Mouse (Mus musculus): ENCODE measurements around the gene Itgal. TPM values are rescaled to one million over a fixed set of nuclear protein-coding genes. Genes with fewer than 3 reads are reported as not detected.
A peak's percentile ranks its signal among the peaks of the same experiment; 100 is the strongest.

Gene Itgal
- polyA plus RNA-seq, 1 experiment from 2014 or later, result 0.09 TPM

DNA sequence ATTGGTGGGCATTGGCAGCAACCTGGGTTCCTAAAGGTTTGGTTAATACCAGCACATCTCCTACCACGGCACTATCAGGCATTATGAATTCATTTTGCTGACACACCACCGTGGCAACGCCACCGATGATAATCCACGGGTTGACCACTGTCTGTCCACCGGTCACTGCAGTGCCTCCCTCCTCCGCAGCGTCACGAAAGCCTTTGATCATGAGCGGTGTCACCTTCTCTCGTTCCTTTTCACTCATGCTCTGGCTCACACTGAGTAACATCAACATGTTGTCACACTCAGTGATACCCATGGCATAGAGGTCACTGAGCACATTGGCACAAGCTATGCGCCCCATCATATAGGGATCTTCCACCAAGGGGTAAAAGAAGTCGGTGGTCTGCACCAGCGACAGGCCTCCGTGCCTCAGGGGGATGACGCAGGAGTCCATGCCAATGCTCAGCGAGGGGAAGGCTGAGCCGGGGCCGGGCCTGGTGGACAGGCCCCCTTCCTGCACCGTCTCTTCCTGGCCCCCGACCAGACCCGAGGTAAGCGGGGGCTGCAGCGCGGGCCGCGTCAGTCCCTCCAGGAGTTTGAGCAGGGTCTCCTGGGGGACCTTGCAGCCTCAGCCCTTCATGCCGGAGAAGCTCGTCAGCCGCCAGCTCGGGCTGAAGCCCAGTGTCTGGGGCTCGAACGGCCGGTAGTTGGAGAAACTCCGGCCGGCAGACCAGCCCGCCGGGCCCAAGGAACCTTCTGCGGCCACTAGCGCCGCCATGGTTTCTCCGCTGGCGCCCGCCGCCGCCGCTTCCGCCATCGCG is 22.7 kb upstream of the Itgal start:
- 0 out of 2 replicates have a peak, but pooled peaks cover 2% of the 10 kb centered on the region for H3K9me3 ChIP-seq (ENCODE audit: control insufficient read depth, low read length)
- H3K4me3 ChIP-seq (ENCODE audit: low read depth, low read length), result peak overlapping the region; percentile 88
- peak; percentile 67 for ATAC-seq (ENCODE audit: low read depth)
- peaks cover 12% of the 10 kb centered on the region for H3K4me1 ChIP-seq (ENCODE audit: control insufficient read depth, insufficient read depth, low read length)
- H3K36me3 ChIP-seq (ENCODE audit: control insufficient read depth, insufficient read depth, low read length), result no peaks in the 10 kb centered on the region
- 17% methylated on average over 47 of the region's 50 CpGs for WGBS
- H3K27me3 ChIP-seq (ENCODE audit: control insufficient read depth, insufficient read depth, low read length), result no peaks in the 10 kb centered on the region
- peak overlapping the region; percentile 91 for H3K9ac ChIP-seq (replicated peaks; ENCODE audit: low read depth, low read length)
- peak overlapping the region; percentile 80 for H3K27ac ChIP-seq (ENCODE audit: low read depth, low read length)
- H3K4me2 ChIP-seq (ENCODE audit: low read depth, low read length), result peak overlapping the region; percentile 88

GRCm38 (mm10) chr7:127273925-127274789 is 21.9 kb upstream of the Itgal start, which contains the start of gene Sephs2:
Gene Sephs2 (minus strand): TSS chr7:127274055.
- no peaks in the 10 kb centered on the region for H3K27me3 ChIP-seq (ENCODE audit: control insufficient read depth, insufficient read depth, low read length)
- peak; percentile 93 for ATAC-seq (ENCODE audit: low read depth)
- H3K36me3 ChIP-seq (ENCODE audit: control insufficient read depth, insufficient read depth, low read length), result no peaks in the 10 kb centered on the region
- H3K9me3 ChIP-seq (ENCODE audit: control insufficient read depth, low read length), result no peaks in the 10 kb centered on the region
- H3K4me3 ChIP-seq (ENCODE audit: low read depth, low read length), result peak within 1 kb of the TSS; percentile 88
- H3K4me2 ChIP-seq (ENCODE audit: low read depth, low read length), result peak within 1 kb of the TSS; percentile 88
- H3K27ac ChIP-seq (ENCODE audit: low read depth, low read length), result peak within 1 kb of the TSS; percentile 80
- peak within 1 kb of the TSS; percentile 91 for H3K9ac ChIP-seq (replicated peaks; ENCODE audit: low read depth, low read length)
- peaks cover 12% of the 10 kb centered on the region for H3K4me1 ChIP-seq (ENCODE audit: control insufficient read depth, insufficient read depth, low read length)
- 4% methylated on average over 39 of the region's 39 CpGs for WGBS

DNA sequence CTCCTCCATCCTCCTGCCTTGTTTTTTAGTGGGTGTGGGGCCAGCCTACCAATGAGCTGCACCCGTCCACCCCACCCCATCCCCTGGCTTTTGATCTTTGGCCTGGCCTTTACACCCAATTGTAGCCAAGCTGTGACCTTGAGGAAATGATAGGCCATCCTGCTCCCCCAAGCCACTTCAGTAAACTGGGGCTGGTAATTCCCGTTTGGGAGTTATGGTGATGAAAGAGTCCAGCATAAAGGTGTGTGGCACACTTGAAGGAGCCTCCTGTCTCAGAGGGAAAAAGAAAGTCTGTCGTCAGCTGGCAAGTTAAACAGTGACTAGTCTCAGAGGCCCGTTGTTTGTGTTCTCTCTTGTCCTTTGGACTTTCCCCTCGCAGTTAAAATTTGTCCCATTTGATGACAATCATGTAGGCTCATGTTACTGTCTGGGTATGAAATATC is 19.5 kb upstream of the Itgal start:
- Histone ChIP-seq H3K4me2 (ENCODE audit: low read depth, low read length) (no peak overlapping the region), H3K9me3 (ENCODE audit: control insufficient read depth, low read length) (no peaks in the 10 kb centered on the region), H3K27me3 (ENCODE audit: control insufficient read depth, insufficient read depth, low read length) (no peaks in the 10 kb centered on the region), H3K4me3 (ENCODE audit: low read depth, low read length) (no peak overlapping the region), H3K4me1 (ENCODE audit: control insufficient read depth, insufficient read depth, low read length) (peaks cover 12% of the 10 kb centered on the region), H3K27ac (ENCODE audit: low read depth, low read length) (no peak overlapping the region), H3K9ac (replicated peaks; ENCODE audit: low read depth, low read length) (no peak overlapping the region), H3K36me3 (ENCODE audit: control insufficient read depth, insufficient read depth, low read length) (no peaks in the 10 kb centered on the region)
- ATAC-seq (ENCODE audit: low read depth), result no peak
- 66% methylated on average over 5 of the region's 5 CpGs for WGBS

- no peak for ATAC-seq (ENCODE audit: low read depth)
- H3K9ac ChIP-seq (replicated peaks; ENCODE audit: low read depth, low read length), result no peak overlapping the region
- no peaks in the 10 kb centered on the region for H3K9me3 ChIP-seq (ENCODE audit: control insufficient read depth, low read length)
- no peaks in the 10 kb centered on the region for H3K27me3 ChIP-seq (ENCODE audit: control insufficient read depth, insufficient read depth, low read length)
- H3K36me3 ChIP-seq (ENCODE audit: control insufficient read depth, insufficient read depth, low read length), result no peaks in the 10 kb centered on the region
- 20% methylated on average over 8 of the region's 8 CpGs for WGBS
- H3K4me1 ChIP-seq (ENCODE audit: control insufficient read depth, insufficient read depth, low read length), result peaks cover under 1% of the 10 kb centered on the region; the same call in 1 of the 2 replicates
- H3K4me3 ChIP-seq (ENCODE audit: low read depth, low read length), result no peak overlapping the region
- H3K4me2 ChIP-seq (ENCODE audit: low read depth, low read length), result no peak overlapping the region
- no peak overlapping the region for H3K27ac ChIP-seq (ENCODE audit: low read depth, low read length)
Observed at GRCm38 (mm10) chr7:127278311-127278710, 17.7 kb upstream of the Itgal start.

DNA sequence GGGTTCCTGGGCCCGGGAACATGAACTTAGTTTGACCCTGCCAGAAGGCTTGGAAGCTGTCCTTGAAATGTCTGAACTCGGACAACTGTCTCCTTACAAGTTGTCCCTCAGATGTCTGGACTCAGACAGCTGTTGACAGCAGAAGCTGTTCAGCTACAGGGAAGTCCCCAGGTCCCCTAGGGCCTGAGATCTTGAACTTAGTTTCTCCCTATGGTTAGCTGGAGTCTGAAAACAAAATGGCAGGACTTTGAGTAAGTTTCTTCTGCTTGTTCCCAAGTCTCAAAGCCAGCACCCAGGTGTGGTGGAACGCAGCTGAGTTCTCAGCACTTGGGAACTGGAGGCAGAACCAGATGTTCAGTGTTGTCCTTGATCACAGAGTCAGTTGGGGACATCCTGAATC is 16.0 kb upstream of the Itgal start:
- ATAC-seq (ENCODE audit: low read depth), result no peak
- H3K9ac ChIP-seq (replicated peaks; ENCODE audit: low read depth, low read length), result no peak overlapping the region
- no peaks in the 10 kb centered on the region for H3K27me3 ChIP-seq (ENCODE audit: control insufficient read depth, insufficient read depth, low read length)
- H3K4me2 ChIP-seq (ENCODE audit: low read depth, low read length), result no peak overlapping the region
- H3K4me3 ChIP-seq (ENCODE audit: low read depth, low read length), result no peak overlapping the region
- H3K36me3 ChIP-seq (ENCODE audit: control insufficient read depth, insufficient read depth, low read length), result no peaks in the 10 kb centered on the region
- H3K9me3 ChIP-seq (ENCODE audit: control insufficient read depth, low read length), result no peaks in the 10 kb centered on the region
- no peaks in the 10 kb centered on the region for H3K4me1 ChIP-seq (ENCODE audit: control insufficient read depth, insufficient read depth, low read length)
- 70% methylated on average over 3 of the region's 3 CpGs for WGBS
- H3K27ac ChIP-seq (ENCODE audit: low read depth, low read length), result no peak overlapping the region

- Histone ChIP-seq H3K36me3 (ENCODE audit: control insufficient read depth, insufficient read depth, low read length) (no peaks in the 10 kb centered on the region), H3K27ac (ENCODE audit: low read depth, low read length) (no peak overlapping the region)
- 71% methylated on average over 4 of the region's 4 CpGs for WGBS
Observed at GRCm38 (mm10) chr7:127281114-127281513, 14.9 kb upstream of the Itgal start.

GRCm38 (mm10) chr7:127282190-127282589 is 13.9 kb upstream of the Itgal start:
- 77% methylated on average over 2 of the region's 2 CpGs for WGBS
- no peaks in the 10 kb centered on the region for H3K36me3 ChIP-seq (ENCODE audit: control insufficient read depth, insufficient read depth, low read length)
- no peak overlapping the region for H3K4me3 ChIP-seq (ENCODE audit: low read depth, low read length)
- ATAC-seq (ENCODE audit: low read depth), result no peak
- H3K27me3 ChIP-seq (ENCODE audit: control insufficient read depth, insufficient read depth, low read length), result no peaks in the 10 kb centered on the region
- no peak overlapping the region for H3K4me2 ChIP-seq (ENCODE audit: low read depth, low read length)
- H3K9me3 ChIP-seq (ENCODE audit: control insufficient read depth, low read length), result no peaks in the 10 kb centered on the region
- no peaks in the 10 kb centered on the region for H3K4me1 ChIP-seq (ENCODE audit: control insufficient read depth, insufficient read depth, low read length)
- no peak overlapping the region for H3K27ac ChIP-seq (ENCODE audit: low read depth, low read length)
- no peak overlapping the region for H3K9ac ChIP-seq (replicated peaks; ENCODE audit: low read depth, low read length)

More at GRCm38 (mm10) chr7:127281114-127281513, 14.9 kb upstream of the Itgal start:
- no peaks in the 10 kb centered on the region for H3K9me3 ChIP-seq (ENCODE audit: control insufficient read depth, low read length)
- no peak overlapping the region for H3K9ac ChIP-seq (replicated peaks; ENCODE audit: low read depth, low read length)
- no peak overlapping the region for H3K4me2 ChIP-seq (ENCODE audit: low read depth, low read length)
- H3K27me3 ChIP-seq (ENCODE audit: control insufficient read depth, insufficient read depth, low read length), result no peaks in the 10 kb centered on the region
- ATAC-seq (ENCODE audit: low read depth), result no peak
- no peak overlapping the region for H3K4me3 ChIP-seq (ENCODE audit: low read depth, low read length)
- no peaks in the 10 kb centered on the region for H3K4me1 ChIP-seq (ENCODE audit: control insufficient read depth, insufficient read depth, low read length)

DNA sequence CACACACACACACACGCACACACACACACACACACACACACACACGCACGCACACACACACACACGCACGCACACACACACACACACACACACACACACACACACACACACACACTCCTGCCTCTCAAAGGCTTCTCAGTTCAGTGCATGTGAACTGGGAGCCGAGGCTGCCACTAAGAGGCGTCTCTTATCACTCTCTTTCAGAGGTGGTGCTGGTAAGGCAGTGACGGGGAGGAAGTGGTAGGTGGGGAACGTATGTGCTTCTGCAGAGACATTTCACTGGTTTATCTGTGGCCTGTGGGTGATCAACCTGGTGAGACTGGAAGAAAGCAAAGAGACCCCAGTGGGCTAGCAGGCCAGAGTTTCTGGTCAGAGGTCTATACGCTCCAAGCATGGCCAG is 10.9 kb upstream of the Itgal start:
- Histone ChIP-seq H3K4me3 (ENCODE audit: low read depth, low read length) (no peak overlapping the region), H3K27ac (ENCODE audit: low read depth, low read length) (no peak overlapping the region), H3K27me3 (ENCODE audit: control insufficient read depth, insufficient read depth, low read length) (no peaks in the 10 kb centered on the region), H3K9ac (replicated peaks; ENCODE audit: low read depth, low read length) (no peak overlapping the region), H3K4me2 (ENCODE audit: low read depth, low read length) (no peak overlapping the region), H3K9me3 (ENCODE audit: control insufficient read depth, low read length) (peaks cover 5% of the 10 kb centered on the region; the same call in 1 of the 2 replicates), H3K4me1 (ENCODE audit: control insufficient read depth, insufficient read depth, low read length) (no peaks in the 10 kb centered on the region), H3K36me3 (ENCODE audit: control insufficient read depth, insufficient read depth, low read length) (no peaks in the 10 kb centered on the region)
- no peak for ATAC-seq (ENCODE audit: low read depth)
- 88% methylated on average over 5 of the region's 10 CpGs for WGBS

- peaks cover 5% of the 10 kb centered on the region; the same call in 1 of the 2 replicates for H3K9me3 ChIP-seq (ENCODE audit: control insufficient read depth, low read length)
- H3K36me3 ChIP-seq (ENCODE audit: control insufficient read depth, insufficient read depth, low read length), result no peaks in the 10 kb centered on the region
- ATAC-seq (ENCODE audit: low read depth), result no peak
- no peak overlapping the region for H3K9ac ChIP-seq (replicated peaks; ENCODE audit: low read depth, low read length)
- 86% methylated on average over 1 of the region's 1 CpGs for WGBS
- no peak overlapping the region for H3K4me3 ChIP-seq (ENCODE audit: low read depth, low read length)
- H3K27me3 ChIP-seq (ENCODE audit: control insufficient read depth, insufficient read depth, low read length), result no peaks in the 10 kb centered on the region
- H3K4me2 ChIP-seq (ENCODE audit: low read depth, low read length), result no peak overlapping the region
- no peaks in the 10 kb centered on the region for H3K4me1 ChIP-seq (ENCODE audit: control insufficient read depth, insufficient read depth, low read length)
- H3K27ac ChIP-seq (ENCODE audit: low read depth, low read length), result no peak overlapping the region
Observed at GRCm38 (mm10) chr7:127287940-127288339, 8.1 kb upstream of the Itgal start.
